Mouse (Mus musculus) spleen, adult 2 months (tissue): ENCODE results near the gene Gsk3a. TPM values are rescaled to one million over a fixed set of nuclear protein-coding genes. Genes with fewer than 3 reads are reported as not detected.

Experiments
- DNase-seq, 2 experiments: peaks; one replicate each; pipeline versions ENCODE4 v3.0.0 to v3.0.0-alpha.2; 2012 to 2021; ENCODE audit warnings: low spot score in 2 of 2, low read depth in 1 of 2
- H3K27ac ChIP-seq: fragments of 200-500 bp; 2 replicates; pipeline ENCODE4 v1.5.1; 2012; ENCODE audit warnings: low read length, inconsistent platforms; ENCODE audit not compliant: insufficient read depth
- H3K27me3 ChIP-seq: fragments of 200-500 bp; 2 replicates; pipeline ENCODE4 v1.6.1; 2012; ENCODE audit warnings: mild to moderate bottlenecking, moderate library complexity, low read length, inconsistent platforms; ENCODE audit not compliant: control insufficient read depth, insufficient read depth
- H3K36me3 ChIP-seq: fragments of 200-500 bp; 2 replicates; pipeline ENCODE4 v1.6.1; 2012; ENCODE audit warnings: mild to moderate bottlenecking, low read length, inconsistent platforms; ENCODE audit not compliant: control insufficient read depth, insufficient read depth
- H3K4me1 ChIP-seq: fragments of 200-500 bp; 2 replicates; pipeline ENCODE4 v1.6.1; 2011; ENCODE audit warnings: inconsistent platforms; ENCODE audit not compliant: control insufficient read depth, insufficient read depth, insufficient read length
- H3K4me3 ChIP-seq: fragments of 200-500 bp; 2 replicates; pipeline ENCODE4 v1.5.1; 2011; ENCODE audit warnings: mild to moderate bottlenecking, inconsistent platforms; ENCODE audit not compliant: insufficient read depth, insufficient read length; ENCODE audit errors: extremely low read depth
- CTCF ChIP-seq: fragments of 200-500 bp; IDR thresholded peaks from 2 replicates; pipeline ENCODE4 v1.5.1; 2011; ENCODE audit warnings: mild to moderate bottlenecking, inconsistent platforms; ENCODE audit not compliant: insufficient read depth, insufficient read length, insufficient replicate concordance; ENCODE audit errors: extremely low read depth
- POLR2A ChIP-seq: fragments of 200-500 bp; IDR thresholded peaks from 2 replicates; pipeline ENCODE4 v1.6.1; 2011; ENCODE audit warnings: low read depth, low read length, inconsistent platforms
- WGBS: fragments of 180-500 bp; shearing (Covaris S2); methylation state at CpG from one replicate; pipeline ENCODE4 v1.1.7; 2018; 5-methylcytosine and 5-hydroxymethylcytosine counted together
- polyA plus RNA-seq: library from polyadenylated mRNA; depleted of rRNA; stranded (reverse); fragments of >200 nt; gene quantifications from 2 replicates; pipeline ENCODE4 v1.2.3, GENCODE M21; 2012

Gene Gsk3a
- polyA plus RNA-seq, 1 experiment = 106 TPM

- Histone ChIP-seq H3K36me3 (peaks cover 14% of the 10 kb centered on the region), H3K4me3 (peak within 1 kb of the TSS; percentile 76), H3K4me1 (peaks cover 22% of the 10 kb centered on the region; the same call in 1 of the 2 replicates), H3K27me3 (no peaks in the 10 kb centered on the region), H3K27ac (peak within 1 kb of the TSS; percentile 81)
- DNase-seq = no peak
- TF ChIP-seq POLR2A (no peak), CTCF (no peak)
- WGBS = 2% methylated on average over 20 of the region's 20 CpGs
Measured at GRCm38 (mm10) chr7:25220457-25221101, 17.1 kb downstream of the Gsk3a start, which contains the start of gene Dedd2. TSS of gene Dedd2 (minus strand) at chr7:25220615.

DNA sequence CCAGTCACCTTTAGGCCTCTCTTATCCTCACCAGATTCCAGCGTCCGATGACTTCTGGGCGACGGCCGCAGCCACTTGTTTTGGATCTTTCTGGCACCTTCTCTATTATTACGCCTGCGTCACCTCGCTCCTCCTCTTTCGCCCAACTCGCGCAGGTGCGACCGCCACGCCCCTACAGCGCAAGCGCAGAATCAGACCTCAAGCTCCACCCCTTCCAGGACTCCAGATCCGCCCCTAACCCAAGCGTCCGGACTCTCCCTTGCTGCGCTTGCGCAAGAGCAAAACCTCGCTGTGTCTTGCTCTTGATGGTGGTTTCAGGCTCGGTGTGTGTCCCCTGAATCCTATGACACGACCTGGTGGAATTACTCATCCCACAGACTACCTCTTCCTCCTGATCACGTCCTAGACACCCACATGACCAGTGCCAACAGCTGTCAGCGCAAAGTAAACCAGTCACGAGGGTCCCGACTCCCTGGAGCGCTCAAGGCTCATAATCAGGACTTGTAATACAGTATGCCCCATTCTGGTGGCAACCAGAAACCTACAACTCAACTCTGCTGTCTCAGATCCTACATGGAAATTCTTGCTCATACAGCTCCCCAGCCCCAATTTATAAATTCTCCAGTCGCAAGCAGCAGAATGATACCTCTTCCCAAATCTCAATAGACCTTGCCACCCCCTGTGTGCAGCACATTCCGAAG lies 17.7 kb downstream of the Gsk3a start:
- DNase-seq = peak; percentile 95 to 96
- Histone ChIP-seq H3K4me1 (peaks cover 22% of the 10 kb centered on the region; the same call in 1 of the 2 replicates), H3K27me3 (no peaks in the 10 kb centered on the region), H3K36me3 (peaks cover 8% of the 10 kb centered on the region), H3K27ac (peak overlapping the region; percentile 81), H3K4me3 (peak overlapping the region; percentile 73)
- TF ChIP-seq POLR2A (peak; percentile 82), CTCF (no peak)
- WGBS = 3% methylated on average over 31 of the region's 31 CpGs

- Histone ChIP-seq H3K36me3 (peaks cover 3% of the 10 kb centered on the region), H3K27ac (peak overlapping the region; percentile 81), H3K4me1 (peaks cover 22% of the 10 kb centered on the region; the same call in 1 of the 2 replicates), H3K4me3 (peak overlapping the region; percentile 73), H3K27me3 (no peaks in the 10 kb centered on the region)
- WGBS = under 1% methylated on average over 16 of the region's 16 CpGs
- DNase-seq = peak in 1 of 2 experiments; percentile 18
- TF ChIP-seq POLR2A (no peak), CTCF (no peak)
Measured at GRCm38 (mm10) chr7:25219416-25219750, 18.3 kb downstream of the Gsk3a start.

DNA sequence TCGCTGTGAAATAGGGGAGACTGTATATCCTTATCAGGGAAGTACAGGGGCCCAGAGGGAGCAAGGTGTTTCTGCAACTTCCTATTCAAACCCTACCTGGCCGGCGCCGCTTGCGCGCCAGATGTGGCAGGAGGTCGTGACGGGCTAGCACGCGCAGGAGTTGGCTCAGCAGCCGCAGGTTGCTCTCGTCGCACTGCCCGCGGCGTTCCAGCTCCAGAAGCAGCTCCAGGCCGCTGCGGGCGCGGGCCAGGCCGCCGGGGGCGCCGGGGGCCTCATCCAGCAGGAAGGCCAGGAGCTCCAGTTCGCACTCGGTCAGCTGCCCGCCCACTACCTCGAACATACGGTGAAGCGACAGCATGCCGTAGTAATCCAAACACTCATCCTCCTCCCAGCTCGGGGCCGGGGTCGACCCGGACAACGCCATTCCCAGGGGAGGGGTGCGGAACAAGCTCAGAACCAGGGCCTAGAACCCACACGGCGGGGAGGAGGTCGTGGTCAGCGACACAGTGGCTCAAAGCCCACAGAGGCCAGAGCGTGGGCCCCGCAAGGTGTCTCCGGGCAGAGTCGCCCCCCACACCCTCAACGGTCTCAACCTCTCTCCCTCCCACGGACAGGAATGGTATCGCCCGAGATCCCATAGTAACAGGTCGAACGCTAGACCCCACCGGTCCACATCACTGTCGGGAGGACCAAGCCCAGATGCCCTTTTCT lies 18.8 kb downstream of the Gsk3a start:
- peak overlapping the region; percentile 81 for H3K27ac ChIP-seq
- no peak for TF ChIP-seq POLR2A
- TF ChIP-seq CTCF = no peak
- no peaks in the 10 kb centered on the region for H3K27me3 ChIP-seq
- 2% methylated on average over 53 of the region's 53 CpGs for WGBS
- peak overlapping the region; percentile 73 for H3K4me3 ChIP-seq
- H3K4me1 ChIP-seq = peaks cover 22% of the 10 kb centered on the region; the same call in 1 of the 2 replicates
- 0 out of 2 replicates have a peak, but pooled peaks cover 3% of the 10 kb centered on the region for H3K36me3 ChIP-seq
- DNase-seq = peak in 1 of 2 experiments; percentile 32

DNA sequence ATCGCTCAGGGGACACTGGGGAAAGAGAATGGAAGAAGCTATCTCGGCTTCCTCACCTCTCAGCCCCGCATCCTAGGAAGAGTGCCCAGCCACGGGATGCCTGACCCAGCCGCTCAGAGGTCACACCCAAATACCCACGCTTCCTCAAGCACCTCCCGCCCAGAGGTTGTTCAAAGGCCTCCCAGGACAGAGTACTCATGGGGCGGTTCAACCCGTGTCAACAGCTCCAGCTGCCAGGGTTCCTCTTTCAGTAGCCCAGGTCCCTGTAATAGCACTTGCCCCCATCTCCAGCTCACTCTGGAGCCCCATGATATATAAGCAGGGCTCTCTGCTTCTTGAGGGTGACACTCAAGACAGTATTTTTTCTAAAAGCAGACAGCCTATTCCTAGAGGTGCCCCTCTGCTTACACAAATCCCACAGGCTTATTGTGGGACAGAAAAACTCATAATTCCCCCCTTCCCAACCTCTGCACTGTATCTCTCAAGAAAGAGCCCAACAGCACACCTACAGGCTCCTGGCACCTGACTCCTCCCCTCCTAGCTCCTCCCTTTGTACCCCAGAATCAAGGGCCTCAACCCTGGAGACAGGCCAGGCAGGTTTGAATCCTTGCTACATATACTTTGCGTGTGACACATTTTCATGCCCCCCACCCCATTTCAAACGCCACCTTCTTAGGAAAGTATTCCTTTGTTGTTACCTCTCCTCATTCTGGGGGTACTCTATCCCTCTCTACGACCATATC lies 19.8 kb downstream of the Gsk3a start:
- Histone ChIP-seq H3K27me3 (no peaks in the 10 kb centered on the region), H3K36me3 (0 out of 2 replicates have a peak, but pooled peaks cover 3% of the 10 kb centered on the region), H3K4me3 (no peak overlapping the region; the same call in 1 of the 2 replicates), H3K27ac (peak overlapping the region; percentile 13; the same call in 1 of the 2 replicates), H3K4me1 (peaks cover 22% of the 10 kb centered on the region; the same call in 1 of the 2 replicates)
- WGBS = 29% methylated on average over 12 of the region's 12 CpGs
- DNase-seq = no peak
- no peak for TF ChIP-seq POLR2A
- no peak for TF ChIP-seq CTCF

DNA sequence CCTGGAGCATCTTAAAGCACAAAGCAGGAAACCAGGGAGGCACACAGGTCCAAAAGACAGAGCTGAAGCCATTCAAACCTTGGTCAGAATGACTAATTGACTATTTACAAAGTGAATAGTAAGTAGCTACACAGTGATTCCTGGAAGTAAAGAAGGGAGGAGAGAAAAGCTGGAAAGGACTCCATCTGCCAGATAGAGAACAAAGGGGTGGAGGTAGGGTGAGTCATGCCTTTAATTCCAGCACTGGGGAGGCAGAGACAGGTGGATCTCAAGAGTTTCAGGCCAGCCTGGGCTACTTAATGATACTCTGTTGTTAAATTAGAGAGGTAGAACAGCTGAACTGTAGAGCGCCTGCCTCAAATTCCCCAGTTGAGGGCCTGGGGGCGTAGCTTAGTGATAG lies 23.5 kb downstream of the Gsk3a start:
- Histone ChIP-seq H3K4me1 (peaks cover 20% of the 10 kb centered on the region; the same call in 1 of the 2 replicates), H3K27ac (no peak overlapping the region), H3K4me3 (no peak overlapping the region), H3K27me3 (no peaks in the 10 kb centered on the region), H3K36me3 (peaks cover 22% of the 10 kb centered on the region)
- WGBS = 93% methylated on average over 2 of the region's 2 CpGs
- no peak for DNase-seq
- TF ChIP-seq CTCF (no peak), POLR2A (no peak)
